Mouse (Mus musculus) midbrain, embryonic 11.5 days (tissue): ENCODE measurements at regions not wholly inside any gene's neighbourhood (a gene's known extent, or its start where the extent isn't known, plus 50 kb on each side); places are given as distances from the start of the nearest gene placed in this dataset.

Experiments
- ATAC-seq: fragments of 200-750 bp; cut with Nextera tagmentation; 2 replicates; pipeline ENCODE4 v1.8.0; 2017; ENCODE audit warnings: moderate TSS enrichment, moderate library complexity; ENCODE audit not compliant: low FRiP score
- DNase-seq: peaks from one replicate; pipeline ENCODE4 v3.0.0; 2015; ENCODE audit warnings: low spot score; ENCODE audit errors: missing footprints
- H3K27ac ChIP-seq: fragments of 300-500 bp; sonication (generic); 2 replicates; pipeline ENCODE4 v1.5.1; 2014; ENCODE audit warnings: low read depth, low read length
- H3K27me3 ChIP-seq: fragments of 300-500 bp; sonication (generic); 2 replicates; pipeline ENCODE4 v1.6.1; 2014; ENCODE audit warnings: mild to moderate bottlenecking, low read length, moderate library complexity, mixed read lengths; ENCODE audit not compliant: control insufficient read depth, insufficient read depth
- H3K36me3 ChIP-seq: fragments of 300-500 bp; sonication (generic); 2 replicates; pipeline ENCODE4 v1.6.1; 2014; ENCODE audit warnings: mild to moderate bottlenecking, low read length, moderate library complexity, mixed read lengths; ENCODE audit not compliant: control insufficient read depth, insufficient read depth
- H3K4me1 ChIP-seq: fragments of 300-500 bp; sonication (generic); 2 replicates; pipeline ENCODE4 v1.6.1; 2014; ENCODE audit warnings: low read length; ENCODE audit not compliant: control insufficient read depth, insufficient read depth
- H3K4me2 ChIP-seq: fragments of 300-500 bp; sonication (generic); 2 replicates; pipeline ENCODE4 v1.6.1; 2014; ENCODE audit warnings: mild to moderate bottlenecking, moderate library complexity
- H3K4me3 ChIP-seq: fragments of 300-500 bp; sonication (generic); 2 replicates; pipeline ENCODE4 v1.5.1; 2014; ENCODE audit warnings: low read depth, low read length
- H3K9ac ChIP-seq: fragments of 300-500 bp; sonication (generic); 2 replicates; pipeline ENCODE4 v1.6.1; 2014; ENCODE audit warnings: low read length
- H3K9me3 ChIP-seq: fragments of 300-500 bp; sonication (generic); 2 replicates; pipeline ENCODE4 v1.6.1; 2016; ENCODE audit warnings: low read length; ENCODE audit not compliant: control insufficient read depth
- WGBS: fragments of 180-500 bp; shearing (Covaris S2); extraction: QIAGEN DNeasy Blood & Tissue Kit; methylation state at CpG from one replicate; pipeline ENCODE4 v1.1.7; 2014; 5-methylcytosine and 5-hydroxymethylcytosine counted together

GRCm38 (mm10) chr4:99597781-99598180 lies 58.3 kb upstream of the Foxd3 start:
- Histone ChIP-seq H3K4me3 (no peak overlapping the region), H3K9ac (no peak overlapping the region), H3K36me3 (no peaks in the 10 kb centered on the region), H3K27ac (no peak overlapping the region), H3K9me3 (no peaks in the 10 kb centered on the region), H3K4me2 (no peak overlapping the region), H3K27me3 (peaks cover 2% of the 10 kb centered on the region; the same call in 1 of the 2 replicates), H3K4me1 (no peaks in the 10 kb centered on the region)
- WGBS: 74% methylated on average over 5 of the region's 5 CpGs
- ATAC-seq (no peak), DNase-seq (no peak)

GRCm38 (mm10) chr4:99600741-99601140 lies 55.4 kb upstream of the Foxd3 start:
- Histone ChIP-seq H3K4me2 (peak overlapping the region; percentile 28; the same call in 1 of the 2 replicates), H3K4me1 (no peaks in the 10 kb centered on the region), H3K9me3 (no peaks in the 10 kb centered on the region), H3K27ac (no peak overlapping the region), H3K9ac (no peak overlapping the region), H3K27me3 (peaks cover 2% of the 10 kb centered on the region; the same call in 1 of the 2 replicates), H3K4me3 (no peak overlapping the region), H3K36me3 (no peaks in the 10 kb centered on the region)
- DNase-seq: no peak
- ATAC-seq: no peak
- 40% methylated on average over 10 of the region's 10 CpGs for WGBS

GRCm38 (mm10) chr4:99601463-99601862 lies 54.6 kb upstream of the Foxd3 start:
- Histone ChIP-seq H3K36me3 (no peaks in the 10 kb centered on the region), H3K4me1 (no peaks in the 10 kb centered on the region), H3K9me3 (no peaks in the 10 kb centered on the region), H3K4me2 (no peak overlapping the region), H3K27me3 (peaks cover 2% of the 10 kb centered on the region; the same call in 1 of the 2 replicates), H3K9ac (no peak overlapping the region), H3K27ac (no peak overlapping the region), H3K4me3 (no peak overlapping the region)
- no peak for ATAC-seq
- WGBS: 16% methylated on average over 6 of the region's 6 CpGs
- peak; percentile 88 for DNase-seq
